Mouse (Mus musculus) MEL (cell line): ENCODE results near the gene Map7. TPM values are rescaled to one million over a fixed set of nuclear protein-coding genes. Genes with fewer than 3 reads are reported as not detected.

ENCODE experiments used
- DNase-seq: peaks from one replicate; pipeline ENCODE4 v3.0.0; 2011; ENCODE audit warnings: low read depth, low spot score
- H3K27ac ChIP-seq: 2 replicates; pipeline ENCODE4 v1.5.1; 2012; ENCODE audit warnings: low read depth, mild to moderate bottlenecking, control low read depth, low read length, moderate library complexity; ENCODE audit not compliant: control insufficient read depth
- H3K27me3 ChIP-seq, 2 experiments: fragments of 150-350 bp in 1 of 2; sonication (generic) in 1 of 2; 2 replicates each; pipeline ENCODE4 v1.6.1; 2012; ENCODE audit warnings: low read length in 2 of 2, mild to moderate bottlenecking in 2 of 2, improper control_type of control experiment in 1 of 2, moderate library complexity in 1 of 2; ENCODE audit not compliant: insufficient read depth in 2 of 2, control insufficient read depth in 1 of 2
- H3K36me3 ChIP-seq, 2 experiments: 2 replicates each; pipeline ENCODE4 v1.6.1; 2012 to 2014; ENCODE audit warnings: low read length in 2 of 2, improper control_type of control experiment in 1 of 2, inconsistent platforms in 1 of 2, mild to moderate bottlenecking in 1 of 2; ENCODE audit not compliant: insufficient read depth in 2 of 2, control insufficient read depth in 1 of 2
- H3K4me1 ChIP-seq, 2 experiments: fragments of 150-350 bp in 1 of 2; sonication (generic) in 1 of 2; 2 replicates each; pipeline ENCODE4 v1.6.1; 2012; ENCODE audit warnings: low read length in 2 of 2, improper control_type of control experiment in 1 of 2, mild to moderate bottlenecking in 1 of 2; ENCODE audit not compliant: insufficient read depth in 2 of 2, control insufficient read depth in 1 of 2
- H3K4me3 ChIP-seq, 2 experiments: fragments of 150-350 bp in 1 of 2; sonication (generic) in 1 of 2; 2 replicates each; pipeline ENCODE4 v1.5.1; 2012; ENCODE audit warnings: low read depth in 2 of 2, low read length in 2 of 2, mild to moderate bottlenecking in 2 of 2, moderate library complexity in 2 of 2, control low read depth in 1 of 2, improper control_type of control experiment in 1 of 2; ENCODE audit not compliant: control insufficient read depth in 1 of 2, insufficient read depth in 1 of 2
- H3K79me2 ChIP-seq: 2 replicates; pipeline ENCODE4 v1.6.1; 2012; ENCODE audit warnings: mild to moderate bottlenecking, low read length, moderate library complexity; ENCODE audit not compliant: control insufficient read depth, poor library complexity, insufficient read depth
- H3K9ac ChIP-seq: 2 replicates; pipeline ENCODE4 v1.6.1; 2012; ENCODE audit warnings: low read depth, mild to moderate bottlenecking, control low read depth, low read length, moderate library complexity; ENCODE audit not compliant: control insufficient read depth, poor library complexity, severe bottlenecking
- H3K9me3 ChIP-seq: fragments of 150-350 bp; sonication (generic); replicated peaks from 2 replicates; pipeline ENCODE4 v1.6.1; 2012; ENCODE audit warnings: mild to moderate bottlenecking, low read length, improper control_type of control experiment, moderate library complexity; ENCODE audit not compliant: insufficient read depth
- CHD1 ChIP-seq: IDR thresholded peaks from 2 replicates; pipeline ENCODE4 v1.6.1; 2012; ENCODE audit warnings: low read depth, mild to moderate bottlenecking, inconsistent platforms, low read length, improper control_type of control experiment
- CHD2 ChIP-seq: IDR thresholded peaks from 2 replicates; pipeline ENCODE4 v1.6.1; 2011; ENCODE audit warnings: low read length, improper control_type of control experiment
- CTCF ChIP-seq, 3 experiments: IDR thresholded peaks in 2 of 3; conservative IDR thresholded peaks in 1 of 3; 2 replicates each; pipeline ENCODE4 v1.5.1; 2011 to 2012; ENCODE audit warnings: low read length in 3 of 3, low read depth in 2 of 3, mild to moderate bottlenecking in 2 of 3, improper control_type of control experiment in 1 of 3, inconsistent platforms in 1 of 3, mixed read lengths in 1 of 3, moderate library complexity in 1 of 3; ENCODE audit not compliant: control insufficient read depth in 1 of 3, insufficient read depth in 1 of 3, poor library complexity in 1 of 3, severe bottlenecking in 1 of 3
- E2F4 ChIP-seq: IDR thresholded peaks from 2 replicates; pipeline ENCODE4 v1.6.1; 2011; ENCODE audit warnings: low read depth, low read length, improper control_type of control experiment, borderline replicate concordance
- EP300 ChIP-seq, 2 experiments: IDR thresholded peaks; 2 replicates each; pipeline ENCODE4 v1.6.1; 2011; ENCODE audit warnings: improper control_type of control experiment in 2 of 2, low read length in 2 of 2, low read depth in 1 of 2, mild to moderate bottlenecking in 1 of 2
- ETS1 ChIP-seq: IDR thresholded peaks from 2 replicates; pipeline ENCODE4 v1.6.1; 2012; ENCODE audit warnings: low read depth, mild to moderate bottlenecking, inconsistent platforms, low read length, improper control_type of control experiment, moderate library complexity
- GATA1 ChIP-seq: IDR thresholded peaks from 2 replicates; pipeline ENCODE4 v1.6.1; 2011; ENCODE audit warnings: low read depth, low read length, improper control_type of control experiment
- MAFK ChIP-seq: IDR thresholded peaks from 2 replicates; pipeline ENCODE4 v1.6.1; 2011; ENCODE audit warnings: low read depth, mild to moderate bottlenecking, low read length, improper control_type of control experiment, borderline replicate concordance
- MAX ChIP-seq: IDR thresholded peaks from 2 replicates; pipeline ENCODE4 v1.6.1; 2011; ENCODE audit warnings: low read length, improper control_type of control experiment
- MYB ChIP-seq: IDR thresholded peaks from 2 replicates; pipeline ENCODE4 v1.6.1; 2011; ENCODE audit warnings: mild to moderate bottlenecking, low read depth, low read length, improper control_type of control experiment
- MYC ChIP-seq: IDR thresholded peaks from 2 replicates; pipeline ENCODE4 v1.6.1; 2011; ENCODE audit warnings: low read depth, mild to moderate bottlenecking, low read length, improper control_type of control experiment, moderate library complexity
- NELFE ChIP-seq: IDR thresholded peaks from 2 replicates; pipeline ENCODE4 v1.6.1; 2011; ENCODE audit warnings: low read depth, low read length, improper control_type of control experiment
- POLR2AphosphoS2 ChIP-seq: IDR thresholded peaks from 2 replicates; pipeline ENCODE4 v1.6.1; 2011; ENCODE audit warnings: low read length, improper control_type of control experiment
- RAD21 ChIP-seq: IDR thresholded peaks from 2 replicates; pipeline ENCODE4 v1.6.1; 2011; ENCODE audit warnings: mild to moderate bottlenecking, low read depth, low read length, improper control_type of control experiment
- SIN3A ChIP-seq: IDR thresholded peaks from 2 replicates; pipeline ENCODE4 v1.6.1; 2012; ENCODE audit warnings: low read length, improper control_type of control experiment, inconsistent platforms
- TAL1 ChIP-seq: IDR thresholded peaks from 2 replicates; pipeline ENCODE4 v1.6.1; 2012; ENCODE audit warnings: mild to moderate bottlenecking, inconsistent platforms, low read length, moderate library complexity, mixed read lengths
- TBP ChIP-seq: IDR thresholded peaks from 2 replicates; pipeline ENCODE4 v1.8.0; 2011; ENCODE audit warnings: low read depth, low read length, improper control_type of control experiment
- TCF12 ChIP-seq: IDR thresholded peaks from 2 replicates; pipeline ENCODE4 v1.6.1; 2014; ENCODE audit warnings: low read depth, mild to moderate bottlenecking, inconsistent platforms, low read length, improper control_type of control experiment, moderate library complexity
- USF2 ChIP-seq, 2 experiments: IDR thresholded peaks; 2 replicates each; pipeline ENCODE4 v1.6.1; 2011 to 2012; ENCODE audit warnings: improper control_type of control experiment in 2 of 2, low read length in 2 of 2, borderline replicate concordance in 1 of 2, inconsistent platforms in 1 of 2, low read depth in 1 of 2, mild to moderate bottlenecking in 1 of 2; ENCODE audit not compliant: insufficient read depth in 1 of 2
- ZC3H11A ChIP-seq: IDR thresholded peaks from 2 replicates; pipeline ENCODE4 v1.6.1; 2012; ENCODE audit warnings: low read depth, mild to moderate bottlenecking, inconsistent platforms, low read length, improper control_type of control experiment
- ZNF384 ChIP-seq: IDR thresholded peaks from 2 replicates; pipeline ENCODE4 v1.6.1; 2012; ENCODE audit warnings: low read depth, mild to moderate bottlenecking, inconsistent platforms, low read length, improper control_type of control experiment
- polyA plus RNA-seq, 2 experiments: library from polyadenylated mRNA; stranded (reverse) in 1 of 2; unstranded in 1 of 2; fragments of >175 nt in 1 of 2; fragments of >200 nt in 1 of 2; gene quantifications; 2 replicates each; pipeline versions ENCODE4 v1.2.1 to v1.2.4; 2012; ENCODE audit warnings: low replicate concordance in 2 of 2, low read depth in 1 of 2; ENCODE audit not compliant: insufficient read length in 2 of 2, insufficient read depth in 1 of 2, missing spikeins in 1 of 2
- total RNA-seq: library from RNA; depleted of rRNA; stranded (reverse); fragments of 300-350 nt; gene quantifications from 2 replicates; pipeline ENCODE4 v1.2.3, GENCODE M21; 2012

Map7 gene
- total and polyA plus RNA-seq, 3 experiments = 3.1 to 9.5 TPM; not detected in 1

DNA sequence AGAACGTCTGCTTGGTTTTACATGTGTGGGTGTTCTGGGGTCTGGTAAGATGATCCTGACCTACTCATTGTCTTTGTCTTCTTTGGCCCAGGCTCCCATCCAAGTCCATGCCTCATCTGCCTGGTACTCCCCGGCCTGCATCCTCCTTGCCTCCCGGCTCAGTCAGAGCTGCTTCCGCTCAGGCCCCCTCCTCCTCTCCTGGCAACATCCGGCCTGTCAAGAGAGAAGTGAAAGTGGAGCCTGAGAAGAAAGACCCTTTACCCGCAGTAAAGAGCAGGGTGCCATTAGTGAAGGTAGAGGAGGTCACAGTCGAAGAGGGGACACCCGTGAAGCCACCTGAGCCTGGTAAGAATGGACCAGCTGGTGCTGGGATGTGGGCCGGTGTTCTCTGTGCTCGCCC lies 118.8 kb downstream of the Map7 start:
- no peak for DNase-seq
- H3K4me3 ChIP-seq = no peak overlapping the region
- H3K4me1 ChIP-seq = no peaks in the 10 kb centered on the region
- H3K27me3 ChIP-seq = no peaks in the 10 kb centered on the region
- no peaks in the 10 kb centered on the region for H3K9me3 ChIP-seq
- no peaks in the 10 kb centered on the region for H3K36me3 ChIP-seq
- H3K79me2 ChIP-seq = no peaks in the 10 kb centered on the region
- TF ChIP-seq MAFK = no peak
- no peak for TF ChIP-seq ZNF384
- H3K27ac ChIP-seq = no peak overlapping the region
- no peak overlapping the region for H3K9ac ChIP-seq

DNA sequence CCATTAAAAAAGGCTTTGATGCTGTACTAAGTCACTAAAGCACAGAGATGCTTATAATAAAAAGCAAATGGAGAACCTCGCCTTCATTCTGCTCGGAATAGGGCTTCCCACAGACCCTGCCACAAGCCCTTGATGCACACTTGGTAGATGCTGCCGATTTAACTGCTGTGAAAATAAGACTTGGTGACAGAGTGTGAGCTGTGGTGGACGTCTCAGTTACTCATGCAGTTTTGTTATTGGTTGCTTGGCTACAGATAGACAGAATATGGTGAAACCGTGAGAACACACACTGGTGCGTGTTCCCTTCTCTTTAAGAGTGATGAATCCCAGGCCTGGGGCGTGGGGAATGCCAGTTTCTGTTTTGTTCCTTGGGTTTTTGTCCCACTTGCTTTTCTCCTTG lies 120.7 kb downstream of the Map7 start:
- TF ChIP-seq NELFE = no peak
- Histone ChIP-seq H3K27ac (no peak overlapping the region), H3K27me3 (no peaks in the 10 kb centered on the region), H3K4me3 (no peak overlapping the region), H3K79me2 (no peaks in the 10 kb centered on the region), H3K9me3 (no peaks in the 10 kb centered on the region), H3K9ac (no peak overlapping the region), H3K4me1 (no peaks in the 10 kb centered on the region), H3K36me3 (no peaks in the 10 kb centered on the region)
- no peak for DNase-seq

DNA sequence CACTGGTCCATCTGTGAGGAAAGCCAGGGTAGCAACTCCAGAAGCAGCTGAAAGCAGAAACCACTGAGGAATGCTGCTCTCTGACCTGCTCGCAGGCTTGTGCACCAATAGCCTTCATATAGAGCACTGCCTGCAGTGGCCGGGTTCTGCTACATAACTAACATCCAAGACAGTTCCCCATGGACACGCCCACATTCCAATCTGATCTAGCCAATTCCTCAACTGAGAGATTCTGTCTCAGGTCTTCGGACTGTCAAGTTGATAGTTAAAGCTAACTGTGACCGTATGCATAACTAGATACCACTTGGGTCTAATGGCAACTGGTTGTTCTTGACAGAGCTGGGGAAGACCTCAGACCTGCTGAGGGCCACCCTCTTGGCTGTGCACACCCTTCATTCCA lies 124.1 kb downstream of the Map7 start:
- no peak for DNase-seq
- TF ChIP-seq CHD2 (no peak), SIN3A (no peak), MYC (no peak), E2F4 (no peak), RAD21 (no peak), NELFE (no peak), CHD1 (no peak), ZC3H11A (no peak), TCF12 (no peak), ZNF384 (no peak), CTCF (IDR thresholded peaks at IDR 0.05 in 2 of 3, conservative IDR thresholded peaks at IDR 0.05 in 1 of 3; ENCODE audit: control insufficient read depth in 1 of 3, insufficient read depth in 1 of 3, low read depth in 2 of 3, low read length in 3 of 3, poor library complexity in 1 of 3, severe bottlenecking in 1 of 3) (no peak), EP300 (IDR thresholded peaks at IDR 0.05; ENCODE audit: low read depth in 1 of 2, low read length in 2 of 2) (no peak), TBP (no peak), GATA1 (no peak), MYB (no peak), POLR2AphosphoS2 (no peak), TAL1 (no peak), MAX (no peak), USF2 (IDR thresholded peaks at IDR 0.05; ENCODE audit: borderline replicate concordance in 1 of 2, insufficient read depth in 1 of 2, low read depth in 1 of 2, low read length in 2 of 2) (no peak), ETS1 (no peak)
- TF ChIP-seq, all 39 proteins: peak for 0
- no peak overlapping the region for H3K9ac ChIP-seq
- H3K9me3 ChIP-seq = no peaks in the 10 kb centered on the region
- H3K4me1 ChIP-seq = no peaks in the 10 kb centered on the region
- no peaks in the 10 kb centered on the region for H3K27me3 ChIP-seq
- H3K4me3 ChIP-seq = no peak overlapping the region
- H3K27ac ChIP-seq = no peak overlapping the region
- H3K79me2 ChIP-seq = no peaks in the 10 kb centered on the region
- H3K36me3 ChIP-seq = no peaks in the 10 kb centered on the region
